Mouse (Mus musculus): ENCODE results near the gene Thap12. TPM values are rescaled to one million over a fixed set of nuclear protein-coding genes. Genes with fewer than 3 reads are reported as not detected.

Gene Thap12
- polyA plus RNA-seq, 1 experiment from 2014 or later: 21.8 TPM

DNA sequence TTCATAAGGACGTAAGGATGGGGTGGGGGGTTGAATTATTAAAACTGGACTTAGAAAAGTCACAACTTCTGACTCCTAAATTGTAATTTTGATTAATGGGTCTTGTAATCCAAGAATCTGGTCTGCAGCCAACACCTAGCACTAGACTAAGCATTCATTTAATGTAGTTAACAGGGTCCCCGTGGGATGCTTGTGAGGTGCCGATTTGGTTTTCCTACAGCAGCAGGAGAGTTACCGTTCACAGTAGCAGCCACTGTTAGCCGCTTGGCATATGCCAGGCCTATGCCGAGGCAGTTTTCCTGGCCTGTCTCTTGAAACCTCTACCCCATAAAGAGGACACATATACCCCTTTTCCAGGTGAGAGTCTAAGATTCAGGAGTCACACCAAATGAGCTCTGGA, 18.7 kb downstream of the Thap12 start:
- 70% methylated on average over 6 of the region's 6 CpGs for WGBS
- Histone ChIP-seq H3K4me1 (replicated peaks; ENCODE audit: control insufficient read depth, insufficient read depth, low read length) (no peaks in the 10 kb centered on the region), H3K9me3 (ENCODE audit: control insufficient read depth) (no peaks in the 10 kb centered on the region), H3K27me3 (replicated peaks; ENCODE audit: control insufficient read depth, insufficient read depth, low read length) (no peaks in the 10 kb centered on the region), H3K4me2 (replicated peaks; ENCODE audit: low read depth) (no peak overlapping the region), H3K4me3 (ENCODE audit: low read depth, low read length) (no peak overlapping the region), H3K36me3 (ENCODE audit: control insufficient read depth, insufficient read depth) (peaks cover 8% of the 10 kb centered on the region; the same call in 1 of the 2 replicates), H3K9ac (ENCODE audit: low read depth, low read length) (no peak overlapping the region), H3K27ac (ENCODE audit: low read depth, low read length) (no peak overlapping the region)
- no peak for ATAC-seq
- TF ChIP-seq CTCF (IDR thresholded peaks at IDR 0.05; ENCODE audit: low read depth): no peak

DNA sequence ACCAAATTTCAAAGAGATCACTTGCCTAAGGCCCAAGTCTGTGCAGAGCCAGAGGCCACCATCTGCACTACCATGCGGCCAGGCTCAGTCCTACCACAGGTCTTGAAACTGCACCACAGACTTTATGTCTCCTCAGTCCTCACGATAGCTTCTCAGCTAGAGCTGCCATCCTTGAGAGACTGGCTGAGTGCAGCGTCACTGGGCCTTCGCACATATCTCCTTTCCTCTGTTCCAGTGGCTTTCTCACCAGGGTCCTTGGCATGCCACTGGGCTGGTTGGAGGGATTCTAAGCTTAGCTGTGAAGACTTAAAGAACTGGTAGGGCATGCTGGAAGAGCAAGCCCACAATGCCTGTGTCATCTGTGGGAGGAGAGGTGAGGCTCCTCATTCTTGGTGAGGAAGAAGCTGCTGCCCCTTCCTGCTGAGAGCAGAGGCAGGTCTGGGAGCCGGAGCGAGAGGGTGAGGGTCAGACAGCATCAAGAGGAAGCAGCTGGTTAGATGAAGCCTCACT, 22.8 kb downstream of the Thap12 start:
- Histone ChIP-seq H3K9me3 (ENCODE audit: control insufficient read depth) (no peaks in the 10 kb centered on the region), H3K4me2 (replicated peaks; ENCODE audit: low read depth) (no peak overlapping the region), H3K4me1 (replicated peaks; ENCODE audit: control insufficient read depth, insufficient read depth, low read length) (no peaks in the 10 kb centered on the region), H3K27ac (ENCODE audit: low read depth, low read length) (no peak overlapping the region), H3K9ac (ENCODE audit: low read depth, low read length) (no peak overlapping the region), H3K4me3 (ENCODE audit: low read depth, low read length) (no peak overlapping the region), H3K27me3 (replicated peaks; ENCODE audit: control insufficient read depth, insufficient read depth, low read length) (no peaks in the 10 kb centered on the region), H3K36me3 (ENCODE audit: control insufficient read depth, insufficient read depth) (no peaks in the 10 kb centered on the region)
- 82% methylated on average over 6 of the region's 6 CpGs for WGBS
- no peak for TF ChIP-seq CTCF (IDR thresholded peaks at IDR 0.05; ENCODE audit: low read depth)
- ATAC-seq: no peak

DNA sequence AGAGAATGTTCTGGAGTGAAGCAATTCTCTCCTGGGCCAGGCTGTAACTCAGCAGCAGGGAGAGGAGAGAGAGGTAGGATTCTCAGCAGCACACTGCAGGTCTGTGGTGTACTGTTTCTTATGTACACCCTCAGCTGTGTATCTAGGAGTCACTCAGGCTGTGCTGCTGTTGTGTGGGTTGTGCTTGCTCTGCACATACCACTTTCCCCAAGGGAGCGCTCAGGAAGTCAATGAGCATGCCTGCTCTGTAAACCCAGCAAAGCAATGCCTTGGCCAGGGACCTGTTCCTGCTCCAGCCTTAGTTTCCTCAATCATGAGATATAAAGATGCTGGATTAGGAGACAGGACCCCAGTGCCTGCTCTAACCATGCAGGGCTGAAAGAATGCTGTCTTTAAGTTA, 25.1 kb downstream of the Thap12 start:
- no peak for TF ChIP-seq CTCF (IDR thresholded peaks at IDR 0.05; ENCODE audit: low read depth)
- Histone ChIP-seq H3K27ac (ENCODE audit: low read depth, low read length) (no peak overlapping the region), H3K36me3 (ENCODE audit: control insufficient read depth, insufficient read depth) (no peaks in the 10 kb centered on the region), H3K4me3 (ENCODE audit: low read depth, low read length) (no peak overlapping the region), H3K4me1 (replicated peaks; ENCODE audit: control insufficient read depth, insufficient read depth, low read length) (no peaks in the 10 kb centered on the region), H3K9ac (ENCODE audit: low read depth, low read length) (no peak overlapping the region), H3K4me2 (replicated peaks; ENCODE audit: low read depth) (no peak overlapping the region), H3K9me3 (ENCODE audit: control insufficient read depth) (no peaks in the 10 kb centered on the region), H3K27me3 (replicated peaks; ENCODE audit: control insufficient read depth, insufficient read depth, low read length) (no peaks in the 10 kb centered on the region)
- no peak for ATAC-seq
- 84% methylated on average over 1 of the region's 1 CpGs for WGBS

DNA sequence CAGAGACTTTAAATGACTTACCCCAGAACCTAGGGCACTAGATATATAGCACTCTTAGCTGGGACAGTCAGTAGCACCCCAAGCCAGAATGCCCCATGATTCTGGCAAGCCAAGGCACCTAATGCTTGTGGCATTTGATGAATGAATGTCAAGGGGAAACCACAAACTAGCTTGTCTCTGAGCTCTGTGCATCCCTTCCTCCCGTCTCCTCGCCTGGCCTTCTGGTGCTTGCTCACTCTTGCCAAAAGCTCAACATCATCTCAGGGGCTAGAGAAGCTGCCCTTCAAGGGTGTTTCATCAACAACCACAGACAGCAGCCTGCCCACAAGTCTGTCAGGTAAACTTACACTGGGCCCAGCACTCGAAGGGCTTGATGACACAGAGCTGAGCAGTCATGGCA, 25.6 kb downstream of the Thap12 start:
- TF ChIP-seq CTCF (IDR thresholded peaks at IDR 0.05; ENCODE audit: low read depth): no peak
- no peaks in the 10 kb centered on the region for H3K27me3 ChIP-seq (replicated peaks; ENCODE audit: control insufficient read depth, insufficient read depth, low read length)
- ATAC-seq: no peak

DNA sequence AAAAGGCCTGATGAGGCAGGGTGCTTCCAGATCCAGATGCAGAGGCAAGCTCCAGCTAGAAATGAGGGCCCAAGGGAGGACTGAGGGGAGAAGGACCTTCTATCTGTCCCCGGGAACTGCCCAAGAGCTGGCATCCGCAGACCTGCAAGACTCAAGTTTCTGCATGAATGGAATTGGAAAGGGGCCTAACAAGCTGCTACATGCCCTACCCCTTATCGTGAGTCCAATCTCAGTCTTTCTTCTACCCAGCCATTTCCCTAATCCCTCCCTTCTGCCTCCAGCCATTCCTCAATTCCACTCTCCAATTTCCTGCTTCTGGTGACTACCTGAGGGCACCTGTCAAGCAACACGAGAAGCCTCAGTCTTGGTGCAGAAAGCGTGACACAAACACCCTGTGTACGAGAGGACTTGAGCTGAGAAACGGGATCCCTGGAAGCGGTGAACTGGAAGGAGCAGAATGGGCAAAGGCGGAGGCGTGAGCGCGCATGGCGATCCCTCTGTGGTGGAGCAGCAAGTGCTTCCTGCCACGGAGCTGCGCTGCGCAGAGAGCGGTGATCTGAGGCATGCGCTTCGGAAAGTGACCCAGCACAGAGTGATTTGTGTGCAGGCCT, 26.9 kb downstream of the Thap12 start:
- Histone ChIP-seq H3K4me3 (ENCODE audit: low read depth, low read length) (no peak overlapping the region), H3K4me2 (replicated peaks; ENCODE audit: low read depth) (peak overlapping the region; percentile 50), H3K36me3 (ENCODE audit: control insufficient read depth, insufficient read depth) (no peaks in the 10 kb centered on the region), H3K9ac (ENCODE audit: low read depth, low read length) (no peak overlapping the region), H3K27me3 (replicated peaks; ENCODE audit: control insufficient read depth, insufficient read depth, low read length) (no peaks in the 10 kb centered on the region), H3K27ac (ENCODE audit: low read depth, low read length) (no peak overlapping the region), H3K4me1 (replicated peaks; ENCODE audit: control insufficient read depth, insufficient read depth, low read length) (no peaks in the 10 kb centered on the region), H3K9me3 (ENCODE audit: control insufficient read depth) (no peaks in the 10 kb centered on the region)
- 30% methylated on average over 19 of the region's 19 CpGs for WGBS
- no peak for TF ChIP-seq CTCF (IDR thresholded peaks at IDR 0.05; ENCODE audit: low read depth)
- no peak for ATAC-seq

More for the DNA sequence above, 25.6 kb downstream of the Thap12 start:
- Histone ChIP-seq H3K9me3 (ENCODE audit: control insufficient read depth) (no peaks in the 10 kb centered on the region), H3K4me1 (replicated peaks; ENCODE audit: control insufficient read depth, insufficient read depth, low read length) (no peaks in the 10 kb centered on the region), H3K4me3 (ENCODE audit: low read depth, low read length) (no peak overlapping the region), H3K4me2 (replicated peaks; ENCODE audit: low read depth) (no peak overlapping the region), H3K27ac (ENCODE audit: low read depth, low read length) (no peak overlapping the region), H3K36me3 (ENCODE audit: control insufficient read depth, insufficient read depth) (no peaks in the 10 kb centered on the region), H3K9ac (ENCODE audit: low read depth, low read length) (no peak overlapping the region)
- WGBS: 82% methylated on average over 3 of the region's 3 CpGs

DNA sequence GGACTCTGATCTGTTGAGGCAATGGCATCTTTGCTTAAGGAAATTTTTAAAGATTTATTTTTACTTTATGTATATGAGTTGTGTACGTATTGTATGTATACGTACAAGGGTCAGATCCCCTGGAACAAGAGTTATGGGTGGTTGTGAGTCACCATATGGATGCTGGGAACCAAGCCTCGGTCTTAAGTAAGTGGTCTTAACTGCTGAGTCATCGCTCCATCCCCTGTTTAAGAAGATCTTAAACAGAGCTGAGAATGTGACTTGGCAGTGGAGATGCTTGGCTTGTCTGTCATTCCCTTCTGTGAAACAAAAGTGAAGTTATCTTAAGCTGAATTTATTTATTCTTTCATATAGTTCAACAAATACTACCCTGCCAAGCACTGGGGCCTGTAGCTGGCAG, 31.1 kb downstream of the Thap12 start:
- Histone ChIP-seq H3K36me3 (ENCODE audit: control insufficient read depth, insufficient read depth) (no peaks in the 10 kb centered on the region), H3K9ac (ENCODE audit: low read depth, low read length) (no peak overlapping the region), H3K9me3 (ENCODE audit: control insufficient read depth) (no peaks in the 10 kb centered on the region), H3K4me3 (ENCODE audit: low read depth, low read length) (no peak overlapping the region), H3K4me2 (replicated peaks; ENCODE audit: low read depth) (no peak overlapping the region), H3K27me3 (replicated peaks; ENCODE audit: control insufficient read depth, insufficient read depth, low read length) (no peaks in the 10 kb centered on the region), H3K4me1 (replicated peaks; ENCODE audit: control insufficient read depth, insufficient read depth, low read length) (0 out of 2 replicates have a peak, but pooled peaks cover 3% of the 10 kb centered on the region), H3K27ac (ENCODE audit: low read depth, low read length) (no peak overlapping the region)
- TF ChIP-seq CTCF (IDR thresholded peaks at IDR 0.05; ENCODE audit: low read depth): no peak
- ATAC-seq: no peak
- WGBS: 76% methylated on average over 4 of the region's 4 CpGs
